10 mouse cellular contexts compared by ENCODE assay signal in the genomic region with DNA sequence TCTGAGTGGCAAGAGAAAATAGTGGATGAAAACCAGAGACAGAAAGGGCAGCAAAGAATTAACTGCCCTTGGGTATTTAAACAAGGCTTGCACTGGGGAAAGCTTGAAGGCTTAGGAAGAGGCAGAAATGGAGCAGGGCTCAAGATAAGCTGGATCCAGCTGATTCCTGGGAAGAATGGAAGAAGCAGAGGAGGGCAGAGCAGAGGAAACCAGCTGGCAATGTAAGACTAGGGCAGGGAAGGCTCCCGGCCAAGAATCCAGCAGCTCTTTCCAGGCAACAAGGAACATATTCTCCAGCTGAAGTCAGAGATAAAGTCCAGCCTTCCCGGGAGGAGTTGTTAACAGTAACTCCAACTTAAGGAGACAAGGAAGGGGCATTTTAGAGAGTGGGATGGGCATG.
A peak's percentile ranks its signal among the peaks of the same experiment; 100 is the strongest.
DNase-seq lines count a peak whose midpoint lies in the region; ATAC-seq and TF ChIP-seq lines count a peak whose summit lies in the region.
"Had no signal": no experiment of that assay in that cellular context is flagged by ENCODE, and none has a peak within 500 bp of the region (broad histone marks: within the 10 kb centered on the region; RNA-seq: fewer than 3 reads in every experiment).

No protein-coding gene starts in this region.

- H3K36me3 ChIP-seq in liver, postnatal 0 days (replicated peaks; ENCODE audit: insufficient read depth, low read length): no peaks in the 10 kb centered on the region
- H3K36me3 ChIP-seq in forebrain, embryonic 12.5 days (replicated peaks): no peaks in the 10 kb centered on the region
- H3K36me3 ChIP-seq: hindbrain, embryonic 12.5 days had no signal

- H3K9me3 ChIP-seq in liver, postnatal 0 days (ENCODE audit: low read length): no peaks in the 10 kb centered on the region
- H3K9me3 ChIP-seq in forebrain, embryonic 12.5 days: no peaks in the 10 kb centered on the region
- H3K9me3 ChIP-seq: hindbrain, embryonic 12.5 days; megakaryocyte, embryonic 14.5 days had no signal

- TF ChIP-seq CTCF in liver, postnatal 0 days (IDR thresholded peaks at IDR 0.05; ENCODE audit: low read depth): no peak
- no peak for TF ChIP-seq CTCF in cerebellum, adult 2 months (IDR thresholded peaks at IDR 0.05; ENCODE audit: borderline replicate concordance, insufficient read depth, low read depth, low read length)

- no peak overlapping the region for H3K27ac ChIP-seq in liver, postnatal 0 days (ENCODE audit: low read depth)
- no peak overlapping the region for H3K27ac ChIP-seq in cerebellum, adult 2 months (ENCODE audit: insufficient read depth, low read length)
- no peak overlapping the region for H3K27ac ChIP-seq in forebrain, embryonic 12.5 days
- H3K27ac ChIP-seq: hindbrain, embryonic 12.5 days had no signal

- H3K9ac ChIP-seq in liver, postnatal 0 days (replicated peaks): no peak overlapping the region
- no peak overlapping the region for H3K9ac ChIP-seq in forebrain, embryonic 12.5 days
- H3K9ac ChIP-seq: hindbrain, embryonic 12.5 days had no signal

- no peak overlapping the region for H3K4me2 ChIP-seq in liver, postnatal 0 days (ENCODE audit: low read depth, low read length)
- no peak overlapping the region for H3K4me2 ChIP-seq in forebrain, embryonic 12.5 days
- H3K4me2 ChIP-seq: hindbrain, embryonic 12.5 days had no signal

- WGBS in liver, postnatal 0 days (ENCODE audit: insufficient replicate concordance): 37% methylated on average over 2 of the region's 2 CpGs
- 35% methylated on average over 2 of the region's 2 CpGs for WGBS in cerebellum, adult 2 months
- WGBS in forebrain, embryonic 12.5 days: 87% methylated on average over 2 of the region's 2 CpGs

- no peaks in the 10 kb centered on the region for H3K27me3 ChIP-seq in liver, postnatal 0 days (ENCODE audit: insufficient read depth, low read length)
- H3K27me3 ChIP-seq in cerebellum, adult 2 months (ENCODE audit: control insufficient read depth, insufficient read depth, low read length): no peaks in the 10 kb centered on the region
- H3K27me3 ChIP-seq in forebrain, embryonic 12.5 days: no peaks in the 10 kb centered on the region
- H3K27me3 ChIP-seq: hindbrain, embryonic 12.5 days; megakaryocyte, embryonic 14.5 days had no signal

- peak; percentile 5 for DNase-seq in liver
- DNase-seq in liver, postnatal 0 days: no peak
- peak; percentile 46 to 55 for DNase-seq in heart, adult 9 months (ENCODE audit: low spot score in 2 of 2)
- peak; percentile 56 for DNase-seq in heart, postnatal 4 days
- DNase-seq in ovary, postnatal 14 days (ENCODE audit: low spot score): peak; percentile 25
- DNase-seq in cerebellum, adult 2 months: no peak

- TF ChIP-seq EP300 in liver, postnatal 0 days (IDR thresholded peaks at IDR 0.05; ENCODE audit: low read depth): no peak

- ATAC-seq in liver, postnatal 0 days: no peak
- no peak for ATAC-seq in forebrain, embryonic 12.5 days (ENCODE audit: low FRiP score)
- no peak for ATAC-seq in megakaryocyte-erythroid progenitor cell, adult 5-6 weeks (replicated peaks; ENCODE audit: low FRiP score, low TSS enrichment, poor library complexity, severe bottlenecking)

- no peaks in the 10 kb centered on the region for H3K4me1 ChIP-seq in liver, postnatal 0 days (ENCODE audit: insufficient read depth)
- no peaks in the 10 kb centered on the region for H3K4me1 ChIP-seq in cerebellum, adult 2 months (ENCODE audit: control insufficient read depth, insufficient read depth, low read length)
- no peaks in the 10 kb centered on the region for H3K4me1 ChIP-seq in forebrain, embryonic 12.5 days
- H3K4me1 ChIP-seq: hindbrain, embryonic 12.5 days had no signal

- no peak overlapping the region for H3K4me3 ChIP-seq in liver, postnatal 0 days (ENCODE audit: low read depth, low read length)
- H3K4me3 ChIP-seq in cerebellum, adult 2 months (replicated peaks; ENCODE audit: insufficient read depth, low read depth, low read length): no peak overlapping the region
- no peak overlapping the region for H3K4me3 ChIP-seq in forebrain, embryonic 12.5 days (replicated peaks)
- H3K4me3 ChIP-seq: hindbrain, embryonic 12.5 days had no signal

- no peak for TF ChIP-seq POLR2A in cerebellum, adult 2 months (IDR thresholded peaks at IDR 0.05; ENCODE audit: borderline replicate concordance, insufficient read depth, low read length)

Comparison
In these comparisons a context has a peak if more than half of its experiments do, and no peak if none do; other contexts are left out.
1. DNase-seq: peak in liver (single experiment), heart, adult 9 months (2 of 2), heart, postnatal 4 days (single experiment) and ovary, postnatal 14 days (single experiment); none in liver, postnatal 0 days (single experiment) and cerebellum, adult 2 months (0 of 2).